Mouse (Mus musculus) fibroblast of lung, adult 2 months (primary cell): ENCODE results near the gene Ccdc138.
"Not testable (repeated sequence)": the region's sequence is repeated elsewhere in the genome, so short reads cannot be mapped to it uniquely, and the experiment has no call there.

ENCODE experiments used
- DNase-seq: peaks from one replicate; pipeline ENCODE4 v3.0.0-alpha.2; 2011; ENCODE audit warnings: low read depth

The Ccdc138 gene

GRCm38 (mm10) chr10:58497320-58498284, at the start of gene Ccdc138:
Gene Ccdc138, plus strand, starts transcription at chr10:58497948.
- DNase-seq: peak; percentile 77

- no peak for DNase-seq
Measured at GRCm38 (mm10) chr10:58451575-58451974, 46.2 kb upstream of the Ccdc138 start.

- no peak for DNase-seq
Measured at GRCm38 (mm10) chr10:58452185-58452584, 45.6 kb upstream of the Ccdc138 start.

- DNase-seq: no peak
Measured at GRCm38 (mm10) chr10:58459896-58460295, 37.9 kb upstream of the Ccdc138 start.

GRCm38 (mm10) chr10:58477086-58477755, 20.5 kb upstream of the Ccdc138 start:
- DNase-seq: no peak

- DNase-seq: no peak
Measured at GRCm38 (mm10) chr10:58478071-58478578, 19.6 kb upstream of the Ccdc138 start.

GRCm38 (mm10) chr10:58479954-58480490, 17.7 kb upstream of the Ccdc138 start:
- DNase-seq: no peak

- DNase-seq: no peak
Measured at GRCm38 (mm10) chr10:58491031-58491430, 6.7 kb upstream of the Ccdc138 start.

- DNase-seq: no peak
Measured at GRCm38 (mm10) chr10:58495637-58496036, 2.1 kb upstream of the Ccdc138 start.

GRCm38 (mm10) chr10:58496732-58497131, 1.0 kb upstream of the Ccdc138 start:
- DNase-seq: no peak

- peak; percentile 11 for DNase-seq
Measured at GRCm38 (mm10) chr10:58498516-58498915, 768 bp downstream of the Ccdc138 start.

- no peak for DNase-seq
Measured at GRCm38 (mm10) chr10:58529358-58529757, 31.6 kb downstream of the Ccdc138 start.

- no peak for DNase-seq
Measured at GRCm38 (mm10) chr10:58530896-58531790, 33.4 kb downstream of the Ccdc138 start.

GRCm38 (mm10) chr10:58532177-58532576, 34.4 kb downstream of the Ccdc138 start:
- no peak for DNase-seq

- not testable (repeated sequence) for DNase-seq
Measured at GRCm38 (mm10) chr10:58536276-58536675, 38.5 kb downstream of the Ccdc138 start.

GRCm38 (mm10) chr10:58540613-58541012, 42.9 kb downstream of the Ccdc138 start:
- no peak for DNase-seq

- no peak for DNase-seq
Measured at GRCm38 (mm10) chr10:58548739-58549138, 51.0 kb downstream of the Ccdc138 start.

GRCm38 (mm10) chr10:58554693-58555387, 57.1 kb downstream of the Ccdc138 start:
- DNase-seq: no peak

GRCm38 (mm10) chr10:58559098-58559497, 61.4 kb downstream of the Ccdc138 start:
- peak; percentile 18 for DNase-seq

GRCm38 (mm10) chr10:58559901-58560300, 62.2 kb downstream of the Ccdc138 start:
- DNase-seq: peak; percentile 46

- DNase-seq: no peak
Measured at GRCm38 (mm10) chr10:58560521-58560920, 62.8 kb downstream of the Ccdc138 start.
